Mouse (Mus musculus) induced T-regulatory cell, adult 2 months (primary cell): ENCODE measurements around the gene Slc39a11.
"Not testable (repeated sequence)": the region's sequence is repeated elsewhere in the genome, so short reads cannot be mapped to it uniquely, and the experiment has no call there.

Experiments used
- DNase-seq: peaks from one replicate; pipeline ENCODE4 v3.0.0-alpha.2; 2012; ENCODE audit warnings: low read depth

Gene Slc39a11

GRCm38 (mm10) chr11:113597632-113598031 is 52.2 kb downstream of the Slc39a11 start:
- DNase-seq: no peak

GRCm38 (mm10) chr11:113595144-113595543 is 54.7 kb downstream of the Slc39a11 start:
- no peak for DNase-seq

DNA sequence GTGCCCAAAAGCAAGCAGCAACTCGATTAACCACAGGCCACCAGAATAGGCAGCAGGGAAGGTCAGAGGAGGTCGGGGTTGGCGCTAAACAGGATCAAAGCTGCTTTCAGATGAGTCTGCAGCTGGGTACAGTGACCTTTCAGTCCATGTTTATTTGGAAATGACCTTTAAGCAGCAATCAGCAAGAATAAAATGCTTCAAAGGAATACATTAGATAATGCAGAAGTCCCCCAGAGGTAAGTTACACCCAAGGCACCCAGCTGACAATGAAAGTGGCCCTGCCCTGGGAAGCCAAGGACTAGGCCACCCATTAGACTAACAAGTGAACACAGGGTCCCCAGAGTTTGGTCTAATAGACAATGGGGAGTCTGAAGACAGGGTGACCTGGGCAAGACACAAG is 60.9 kb downstream of the Slc39a11 start:
- DNase-seq: no peak

- DNase-seq: no peak
Measured at GRCm38 (mm10) chr11:113586423-113586822, 63.5 kb downstream of the Slc39a11 start.

GRCm38 (mm10) chr11:113583879-113584661 is 65.8 kb downstream of the Slc39a11 start:
- DNase-seq: no peak

GRCm38 (mm10) chr11:113577221-113577620 is 72.7 kb downstream of the Slc39a11 start:
- no peak for DNase-seq

- DNase-seq: no peak
Measured at GRCm38 (mm10) chr11:113572641-113573040, 77.2 kb downstream of the Slc39a11 start.

GRCm38 (mm10) chr11:113571616-113572015 is 78.3 kb downstream of the Slc39a11 start:
- DNase-seq: no peak

- DNase-seq: no peak
Measured at GRCm38 (mm10) chr11:113568999-113569398, 80.9 kb downstream of the Slc39a11 start.

- not testable (repeated sequence) for DNase-seq
Measured at GRCm38 (mm10) chr11:113567926-113568325, 82.0 kb downstream of the Slc39a11 start.

- DNase-seq: peak; percentile 90
Measured at GRCm38 (mm10) chr11:113565006-113565995, 84.6 kb downstream of the Slc39a11 start.

DNA sequence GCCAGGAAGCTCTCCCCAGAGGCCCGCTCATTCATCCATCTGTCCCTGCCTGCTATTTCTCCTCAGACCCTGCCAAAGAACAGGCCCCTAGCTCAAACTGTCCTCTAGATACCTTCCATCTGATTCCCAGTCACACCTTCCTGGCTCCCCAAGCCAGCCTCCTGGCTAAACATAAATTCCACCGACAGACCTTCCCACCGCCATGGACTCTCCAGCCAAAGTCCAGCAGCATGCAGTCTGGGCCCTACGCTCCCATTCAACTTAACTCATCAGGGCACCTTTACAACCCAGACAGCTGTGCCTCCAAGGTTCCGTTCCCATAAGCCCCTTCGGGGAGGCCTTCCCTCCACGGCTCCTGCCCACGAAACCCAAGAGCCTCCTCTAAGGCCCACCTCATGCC is 87.6 kb downstream of the Slc39a11 start:
- no peak for DNase-seq

GRCm38 (mm10) chr11:113560150-113560549 is 89.7 kb downstream of the Slc39a11 start:
- no peak for DNase-seq

- no peak for DNase-seq
Measured at GRCm38 (mm10) chr11:113558505-113558904, 91.4 kb downstream of the Slc39a11 start.

DNA sequence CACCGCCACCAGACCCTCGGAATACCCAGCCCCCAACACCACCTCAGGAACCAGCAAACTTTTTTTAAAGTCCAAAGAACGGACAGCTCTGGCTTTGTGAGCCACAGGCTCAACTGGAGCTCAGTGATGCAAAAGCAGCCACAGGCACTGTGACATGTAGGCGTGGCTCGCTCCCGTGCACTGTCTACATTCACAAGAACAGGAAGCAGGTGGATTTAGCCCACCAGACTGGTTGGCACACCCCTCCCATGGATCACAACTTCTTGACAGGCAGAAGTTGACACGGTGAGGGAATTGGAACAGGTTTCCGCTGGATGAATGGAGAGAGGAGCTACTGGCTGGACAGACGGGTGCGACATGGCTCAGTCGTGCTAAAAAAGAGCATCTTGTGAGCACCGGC is 93.7 kb downstream of the Slc39a11 start:
- DNase-seq: no peak

GRCm38 (mm10) chr11:113554701-113555360 is 95.0 kb downstream of the Slc39a11 start:
- no peak for DNase-seq

DNA sequence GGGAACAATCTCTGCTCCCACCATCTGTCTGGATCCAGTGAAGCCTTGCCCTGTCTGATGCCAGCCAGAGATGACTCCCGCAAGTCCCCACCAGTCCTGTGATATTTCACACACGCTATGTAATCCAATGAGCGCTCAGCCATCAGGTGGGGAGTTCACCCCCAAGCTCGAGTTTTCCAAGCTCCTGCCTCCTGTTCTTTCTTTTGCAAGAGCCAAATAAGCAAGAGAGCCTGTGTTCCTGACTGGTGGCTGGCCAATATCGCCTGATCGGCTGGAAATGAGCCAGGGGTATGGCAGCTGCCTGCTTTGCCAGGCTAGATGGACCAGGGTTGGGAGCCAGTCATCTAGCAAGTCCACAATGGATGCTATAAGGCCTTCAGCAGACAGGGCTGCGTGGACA is 95.7 kb downstream of the Slc39a11 start:
- DNase-seq: no peak

DNA sequence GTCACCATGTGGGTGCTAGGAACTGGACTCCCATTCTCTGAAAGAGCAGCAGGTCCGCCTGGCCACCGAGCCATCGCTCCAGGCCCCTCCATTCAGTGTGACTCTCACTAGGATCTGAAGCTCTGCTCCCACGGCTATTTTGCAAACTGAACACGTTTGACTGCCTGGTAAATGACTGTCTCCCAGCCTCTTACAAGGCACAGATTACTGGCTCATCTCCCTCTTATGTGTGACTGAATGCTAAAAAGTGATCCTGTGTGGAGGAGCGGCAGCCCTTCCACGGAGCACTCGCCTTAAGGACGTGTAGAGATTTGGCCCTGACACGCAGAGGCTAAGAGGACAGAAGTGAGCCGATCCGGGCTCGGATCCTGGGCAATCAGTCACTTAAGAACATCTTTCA is 96.3 kb downstream of the Slc39a11 start:
- DNase-seq: no peak

DNA sequence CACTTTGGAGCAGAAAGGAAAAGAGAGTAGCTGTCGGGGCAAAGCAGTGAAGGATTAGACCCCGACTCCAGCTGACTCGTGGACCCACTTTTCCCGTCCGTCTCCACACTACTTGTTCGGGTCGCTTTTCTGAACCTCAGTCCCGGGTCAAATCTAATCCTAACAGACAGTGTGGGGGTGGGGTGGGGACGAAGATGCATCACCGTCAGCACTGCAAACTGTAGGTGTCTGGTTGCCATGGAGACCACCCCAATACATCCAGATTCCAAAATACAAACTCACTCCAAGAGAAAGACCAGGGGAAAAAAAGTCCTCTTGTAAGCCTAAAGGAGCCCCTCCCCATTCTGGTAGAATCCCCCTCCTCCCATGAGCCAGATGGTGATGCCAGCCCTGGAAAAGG is 97.3 kb downstream of the Slc39a11 start:
- DNase-seq: no peak

DNA sequence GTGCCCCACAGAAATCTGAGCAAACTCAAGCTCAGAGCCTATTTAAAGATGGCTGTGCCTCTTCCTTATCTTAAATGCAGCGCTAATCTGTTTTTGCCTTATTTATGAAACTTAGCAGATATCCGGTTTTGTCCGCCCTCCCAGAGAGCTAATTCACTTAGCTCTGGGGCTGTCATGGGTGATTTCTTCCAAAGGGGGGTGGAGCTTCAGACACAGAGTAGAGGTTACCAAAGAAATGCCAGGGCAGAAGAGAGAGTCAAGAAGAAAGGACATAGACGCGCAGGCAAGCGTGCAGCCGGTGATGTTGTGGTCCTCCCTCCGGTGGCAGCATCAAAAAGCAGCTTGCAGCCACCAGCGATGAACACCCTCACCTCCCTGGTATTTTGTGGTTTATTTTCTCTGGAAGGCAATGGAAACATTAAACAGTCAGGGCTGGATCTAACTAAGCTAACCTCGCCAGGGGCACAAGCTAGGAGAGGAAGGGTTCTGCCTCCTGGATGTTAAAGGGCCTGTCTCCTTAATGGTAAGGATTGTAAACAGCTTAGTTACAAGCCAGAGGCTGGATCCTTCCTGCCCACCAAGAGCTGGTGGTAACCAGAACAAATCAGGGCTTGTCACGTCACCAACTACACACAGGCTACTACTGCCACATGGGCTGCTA is 103.5 kb downstream of the Slc39a11 start:
- DNase-seq: no peak

GRCm38 (mm10) chr11:113544017-113544640 is 105.8 kb downstream of the Slc39a11 start:
- DNase-seq: no peak
